Mouse (Mus musculus): ENCODE results near the gene Krtap5-1. TPM values are rescaled to one million over a fixed set of nuclear protein-coding genes. Genes with fewer than 3 reads are reported as not detected.
A peak's percentile ranks its signal among the peaks of the same experiment; 100 is the strongest.
"Not testable (repeated sequence)": the region's sequence is repeated elsewhere in the genome, so short reads cannot be mapped to it uniquely, and the experiment has no call there.

Krtap5-1 gene
- polyA plus RNA-seq, 1 experiment: not detected

- TF ChIP-seq CTCF (IDR thresholded peaks at IDR 0.05; ENCODE audit: borderline replicate concordance, insufficient read depth, low read length) (no peak), POLR2A (IDR thresholded peaks at IDR 0.05; ENCODE audit: low read depth, low read length) (no peak)
- H3K27ac ChIP-seq (ENCODE audit: insufficient read depth, low read length): no peak within 1 kb of the TSS
- H3K4me3 ChIP-seq (ENCODE audit: insufficient read depth, low read length): no peak within 1 kb of the TSS
- no peaks in the 10 kb centered on the region for H3K4me1 ChIP-seq (ENCODE audit: control insufficient read depth, insufficient read depth, low read length)
These were observed 6.3 kb upstream of the Krtap5-1 start, which contains the start of gene Krtap5-4 for GRCm38 (mm10) chr7:142303249-142303648. Gene Krtap5-4, plus strand, starts transcription at chr7:142303549.

GRCm38 (mm10) chr7:142296108-142296507 is 810 bp downstream of the Krtap5-1 start:
- not testable (repeated sequence) for H3K27ac ChIP-seq (ENCODE audit: insufficient read depth, low read length); H3K4me1 ChIP-seq (ENCODE audit: control insufficient read depth, insufficient read depth, low read length); H3K4me3 ChIP-seq (ENCODE audit: insufficient read depth, low read length)

GRCm38 (mm10) chr7:142295418-142295817 is 1.5 kb downstream of the Krtap5-1 start:
- Histone ChIP-seq H3K4me1 (ENCODE audit: control insufficient read depth, insufficient read depth, low read length) (no peaks in the 10 kb centered on the region), H3K4me3 (ENCODE audit: insufficient read depth, low read length) (no peak overlapping the region), H3K27ac (ENCODE audit: insufficient read depth, low read length) (no peak overlapping the region)
- no peak for TF ChIP-seq CTCF (IDR thresholded peaks at IDR 0.05; ENCODE audit: borderline replicate concordance, insufficient read depth, low read length)
- TF ChIP-seq POLR2A (IDR thresholded peaks at IDR 0.05; ENCODE audit: low read depth, low read length): no peak

GRCm38 (mm10) chr7:142293851-142294250 is 3.1 kb downstream of the Krtap5-1 start:
- H3K4me1 ChIP-seq (ENCODE audit: control insufficient read depth, insufficient read depth, low read length); H3K4me3 ChIP-seq (ENCODE audit: insufficient read depth, low read length); H3K27ac ChIP-seq (ENCODE audit: insufficient read depth, low read length): not testable (repeated sequence)
- TF ChIP-seq CTCF (IDR thresholded peaks at IDR 0.05; ENCODE audit: borderline replicate concordance, insufficient read depth, low read length): 0 out of 2 replicates have a peak, but pooled peaks have one; percentile 19

GRCm38 (mm10) chr7:142285910-142286612 is 10.9 kb downstream of the Krtap5-1 start:
- not testable (repeated sequence) for H3K27ac ChIP-seq (ENCODE audit: insufficient read depth, low read length); H3K4me3 ChIP-seq (ENCODE audit: insufficient read depth, low read length); H3K4me1 ChIP-seq (ENCODE audit: control insufficient read depth, insufficient read depth, low read length)

- Histone ChIP-seq H3K4me3 (ENCODE audit: insufficient read depth, low read length) (no peak overlapping the region), H3K4me1 (ENCODE audit: control insufficient read depth, insufficient read depth, low read length) (no peaks in the 10 kb centered on the region), H3K27ac (ENCODE audit: insufficient read depth, low read length) (no peak overlapping the region)
- TF ChIP-seq POLR2A (IDR thresholded peaks at IDR 0.05; ENCODE audit: low read depth, low read length): no peak
- TF ChIP-seq CTCF (IDR thresholded peaks at IDR 0.05; ENCODE audit: borderline replicate concordance, insufficient read depth, low read length): peak; percentile 30; the same call in 1 of the 2 replicates
These were observed 11.6 kb downstream of the Krtap5-1 start for GRCm38 (mm10) chr7:142285130-142285835.

GRCm38 (mm10) chr7:142284615-142285080 is 12.3 kb downstream of the Krtap5-1 start:
- Histone ChIP-seq H3K4me3 (ENCODE audit: insufficient read depth, low read length) (peak overlapping the region; percentile 52), H3K4me1 (ENCODE audit: control insufficient read depth, insufficient read depth, low read length) (no peaks in the 10 kb centered on the region), H3K27ac (ENCODE audit: insufficient read depth, low read length) (peak overlapping the region; percentile 53)
- TF ChIP-seq POLR2A (IDR thresholded peaks at IDR 0.05; ENCODE audit: low read depth, low read length): peak; percentile 40; the same call in 1 of the 2 replicates
- TF ChIP-seq CTCF (IDR thresholded peaks at IDR 0.05; ENCODE audit: borderline replicate concordance, insufficient read depth, low read length): no peak

GRCm38 (mm10) chr7:142284023-142284591 is 12.8 kb downstream of the Krtap5-1 start:
- H3K4me3 ChIP-seq (ENCODE audit: insufficient read depth, low read length): peak overlapping the region; percentile 52
- H3K4me1 ChIP-seq (ENCODE audit: control insufficient read depth, insufficient read depth, low read length): no peaks in the 10 kb centered on the region
- H3K27ac ChIP-seq (ENCODE audit: insufficient read depth, low read length): peak overlapping the region; percentile 53
- TF ChIP-seq POLR2A (IDR thresholded peaks at IDR 0.05; ENCODE audit: low read depth, low read length) (no peak; the same call in 1 of the 2 replicates), CTCF (IDR thresholded peaks at IDR 0.05; ENCODE audit: borderline replicate concordance, insufficient read depth, low read length) (no peak)

GRCm38 (mm10) chr7:142282847-142283246 is 14.1 kb downstream of the Krtap5-1 start:
- not testable (repeated sequence) for H3K4me3 ChIP-seq (ENCODE audit: insufficient read depth, low read length); H3K4me1 ChIP-seq (ENCODE audit: control insufficient read depth, insufficient read depth, low read length); H3K27ac ChIP-seq (ENCODE audit: insufficient read depth, low read length)

- not testable (repeated sequence) for H3K4me3 ChIP-seq (ENCODE audit: insufficient read depth, low read length); H3K27ac ChIP-seq (ENCODE audit: insufficient read depth, low read length); H3K4me1 ChIP-seq (ENCODE audit: control insufficient read depth, insufficient read depth, low read length)
These were observed 17.6 kb downstream of the Krtap5-1 start for GRCm38 (mm10) chr7:142279291-142279690.

All from embryonic fibroblast, embryonic 13.5 days (primary cell).